Mouse (Mus musculus): Measurements from ENCODE around the gene Siglec1.
"Not testable (repeated sequence)": the region's sequence is repeated elsewhere in the genome, so short reads cannot be mapped to it uniquely, and the experiment has no call there.

Gene Siglec1

GRCm38 (mm10) chr2:131086667-131087390, at the start of gene Siglec1:
TSS of gene Siglec1 (minus strand) at chr2:131086765.
- DNase-seq (ENCODE audit: low read depth, low spot score), result no peak

- DNase-seq (ENCODE audit: low read depth, low spot score), result no peak
Measured at GRCm38 (mm10) chr2:131135521-131136139, 49.1 kb upstream of the Siglec1 start.

- DNase-seq (ENCODE audit: low read depth, low spot score), result no peak
Measured at GRCm38 (mm10) chr2:131134826-131135400, 48.3 kb upstream of the Siglec1 start.

GRCm38 (mm10) chr2:131134381-131134780, 47.8 kb upstream of the Siglec1 start:
- DNase-seq (ENCODE audit: low read depth, low spot score), result no peak

- DNase-seq (ENCODE audit: low read depth, low spot score), result no peak
Measured at GRCm38 (mm10) chr2:131132930-131133547, 46.5 kb upstream of the Siglec1 start, which contains the start of gene Gm11037. TSS of gene Gm11037 (plus strand) at chr2:131133497.

- DNase-seq (ENCODE audit: low read depth, low spot score), result no peak
Measured at GRCm38 (mm10) chr2:131132111-131132888, 45.7 kb upstream of the Siglec1 start.

- no peak for DNase-seq (ENCODE audit: low read depth, low spot score)
Measured at GRCm38 (mm10) chr2:131130849-131131248, 44.3 kb upstream of the Siglec1 start.

- no peak for DNase-seq (ENCODE audit: low read depth, low spot score)
Measured at GRCm38 (mm10) chr2:131129836-131130235, 43.3 kb upstream of the Siglec1 start.

GRCm38 (mm10) chr2:131128636-131129157, 42.1 kb upstream of the Siglec1 start:
- DNase-seq (ENCODE audit: low read depth, low spot score), result no peak

GRCm38 (mm10) chr2:131128211-131128610, 41.6 kb upstream of the Siglec1 start:
- DNase-seq (ENCODE audit: low read depth, low spot score), result no peak

GRCm38 (mm10) chr2:131127161-131127730, 40.7 kb upstream of the Siglec1 start, which contains the start of gene Hspa12b:
TSS of gene Hspa12b (plus strand) at chr2:131127280.
- DNase-seq (ENCODE audit: low read depth, low spot score), result no peak

GRCm38 (mm10) chr2:131125964-131126815, 39.6 kb upstream of the Siglec1 start:
- no peak for DNase-seq (ENCODE audit: low read depth, low spot score)

GRCm38 (mm10) chr2:131125157-131125963, 38.8 kb upstream of the Siglec1 start:
- DNase-seq (ENCODE audit: low read depth, low spot score), result no peak

- no peak for DNase-seq (ENCODE audit: low read depth, low spot score)
Measured at GRCm38 (mm10) chr2:131124166-131124565, 37.6 kb upstream of the Siglec1 start.

- no peak for DNase-seq (ENCODE audit: low read depth, low spot score)
Measured at GRCm38 (mm10) chr2:131118968-131119574, 32.5 kb upstream of the Siglec1 start.

GRCm38 (mm10) chr2:131105989-131106388, 19.4 kb upstream of the Siglec1 start:
- no peak for DNase-seq (ENCODE audit: low read depth, low spot score)

- not testable (repeated sequence) for DNase-seq (ENCODE audit: low read depth, low spot score)
Measured at GRCm38 (mm10) chr2:131105061-131105460, 18.5 kb upstream of the Siglec1 start.

GRCm38 (mm10) chr2:131104021-131104420, 17.5 kb upstream of the Siglec1 start:
- no peak for DNase-seq (ENCODE audit: low read depth, low spot score)

- no peak for DNase-seq (ENCODE audit: low read depth, low spot score)
Measured at GRCm38 (mm10) chr2:131101530-131101929, 15.0 kb upstream of the Siglec1 start.

Measured in CD4-positive helper T cell, adult 2 months (primary cell).